ENCODE assay signal across 11 mouse cellular contexts in genomic region chr13:56115906-56116305, GRCm38 (mm10). TPM values are rescaled to one million over a fixed set of nuclear protein-coding genes. Genes with fewer than 3 reads are reported as not detected.
DNase-seq lines count a peak whose midpoint lies in the region; ATAC-seq and TF ChIP-seq lines count a peak whose summit lies in the region.
"Had no signal": no experiment of that assay in that cellular context is flagged by ENCODE, and none has a peak within 500 bp of the region (broad histone marks: within the 10 kb centered on the region; RNA-seq: fewer than 3 reads in every experiment).

No protein-coding gene starts in this region.

- H3K27ac ChIP-seq in heart, embryonic 11.5 days (ENCODE audit: low read depth, low read length), result peak overlapping the region; percentile 90
- peak overlapping the region; percentile 32; the same call in 1 of the 2 replicates for H3K27ac ChIP-seq in layer of hippocampus, adult 2 months
- peak overlapping the region; percentile 78 for H3K27ac ChIP-seq in limb, embryonic 14.5 days (replicated peaks; ENCODE audit: low read depth, low read length)
- H3K27ac ChIP-seq: neural tube, embryonic 12.5 days had no signal

- peaks cover 85% of the 10 kb centered on the region for H3K4me1 ChIP-seq in heart, embryonic 11.5 days (ENCODE audit: control insufficient read depth, insufficient read depth, low read length)
- H3K4me1 ChIP-seq in limb, embryonic 14.5 days (ENCODE audit: control insufficient read depth, insufficient read depth, low read length), result peaks cover 61% of the 10 kb centered on the region

- TF ChIP-seq POLR2A in limb, embryonic 14.5 days (IDR thresholded peaks at IDR 0.05; ENCODE audit: borderline replicate concordance, extremely low read depth, insufficient read depth, insufficient read length), result no peak

- H3K36me3 ChIP-seq in heart, embryonic 11.5 days (ENCODE audit: control insufficient read depth, insufficient read depth, low read length), result peaks cover 8% of the 10 kb centered on the region
- peaks cover 35% of the 10 kb centered on the region for H3K36me3 ChIP-seq in limb, embryonic 14.5 days (ENCODE audit: control insufficient read depth, insufficient read depth, low read length)

- H3K27me3 ChIP-seq in heart, embryonic 11.5 days (ENCODE audit: control insufficient read depth, insufficient read depth, low read length), result no peaks in the 10 kb centered on the region
- H3K27me3 ChIP-seq in limb, embryonic 14.5 days (ENCODE audit: control insufficient read depth, insufficient read depth, low read length), result no peaks in the 10 kb centered on the region
- H3K27me3 ChIP-seq: neural tube, embryonic 12.5 days had no signal

- no peak for TF ChIP-seq CTCF in layer of hippocampus, adult 2 months (conservative IDR thresholded peaks at IDR 0.05)

- H3K4me3 ChIP-seq in heart, embryonic 11.5 days (ENCODE audit: low read depth, low read length), result no peak overlapping the region
- H3K4me3 ChIP-seq in layer of hippocampus, adult 2 months, result no peak overlapping the region
- H3K4me3 ChIP-seq in limb, embryonic 14.5 days (replicated peaks; ENCODE audit: low read length), result no peak overlapping the region
- H3K4me3 ChIP-seq: neural tube, embryonic 12.5 days had no signal

- ATAC-seq in heart, embryonic 11.5 days (replicated peaks; ENCODE audit: insufficient number of reproducible peaks, low FRiP score, low TSS enrichment), result no peak
- no peak for ATAC-seq in limb, embryonic 14.5 days (ENCODE audit: low FRiP score, low read depth)
- ATAC-seq in megakaryocyte, adult 5-6 weeks (ENCODE audit: poor library complexity, severe bottlenecking), result no peak
- ATAC-seq: forebrain, embryonic 16.5 days had no signal

- H3K9me3 ChIP-seq in heart, embryonic 11.5 days (replicated peaks; ENCODE audit: control insufficient read depth, low read length), result no peaks in the 10 kb centered on the region
- H3K9me3 ChIP-seq in limb, embryonic 14.5 days (ENCODE audit: control insufficient read depth, low read length), result no peaks in the 10 kb centered on the region
- H3K9me3 ChIP-seq: neural tube, embryonic 12.5 days had no signal

- peak overlapping the region; percentile 32 for H3K4me2 ChIP-seq in heart, embryonic 11.5 days
- H3K4me2 ChIP-seq in limb, embryonic 14.5 days (replicated peaks; ENCODE audit: low read depth, low read length, severe bottlenecking), result no peak overlapping the region
- H3K4me2 ChIP-seq: neural tube, embryonic 12.5 days had no signal

- 36% methylated on average over 3 of the region's 3 CpGs for WGBS in heart, embryonic 11.5 days (ENCODE audit: insufficient replicate concordance)
- WGBS in limb, embryonic 14.5 days, result 13% methylated on average over 3 of the region's 3 CpGs

- H3K9ac ChIP-seq in heart, embryonic 11.5 days (ENCODE audit: low read depth, low read length), result peak overlapping the region; percentile 43; the same call in 1 of the 2 replicates
- H3K9ac ChIP-seq in limb, embryonic 14.5 days (ENCODE audit: low read depth, low read length, severe bottlenecking), result 0 out of 2 replicates have a peak overlapping the region, but pooled peaks have one; percentile 40

- no peak for DNase-seq in heart, adult 11 months
- no peak for DNase-seq in layer of hippocampus, adult 2 months (ENCODE audit: low spot score in 2 of 2)
- no peak for DNase-seq in layer of hippocampus, adult 9-11 months
- peak; percentile 48 for DNase-seq in ZHBTc4 (ENCODE audit: low read depth, low spot score)
- no peak for DNase-seq in limb, embryonic 14.5 days (ENCODE audit: low spot score)
- no peak for DNase-seq in frontal cortex, postnatal 25 days (ENCODE audit: low spot score in 2 of 2)
- DNase-seq: thymus, adult 2 months had no signal

RNA-seq across cellular contexts. Expression of gene H2afy, which starts 20.3 kb away (rescaled TPM):
- 154 and 162 TPM in 2 replicates for polyA plus RNA-seq in heart, embryonic 11.5 days (2014; fragmentation: Nextera tagmentation; extraction: Ambion mirVana)
- 100 to 1,000 TPM; 118 to 122 TPM for total RNA-seq in layer of hippocampus, adult 2 months (2021)
- 231 and 297 TPM in 2 replicates for polyA plus RNA-seq in limb, embryonic 14.5 days (2012; rRNA removed)
- polyA plus RNA-seq in limb, embryonic 14.5 days (2014; fragmentation: Nextera tagmentation; extraction: Ambion mirVana), result 304 and 351 TPM in 2 replicates
- 304 and 326 TPM in 2 replicates for total RNA-seq in megakaryocyte, adult 5-6 weeks (2015)
- total RNA-seq in megakaryocyte, adult 5-6 weeks (2017), result 669 and 674 TPM in 2 replicates

Comparison
In these comparisons a context has a peak if more than half of its experiments do, and no peak if none do; other contexts are left out.
1. H3K27ac ChIP-seq: peak in every context shown above with its lines; median percentile 90 in heart, embryonic 11.5 days; 78 in limb, embryonic 14.5 days; 32 in layer of hippocampus, adult 2 months.